Mouse (Mus musculus) neural tube, embryonic 14.5 days (tissue): ENCODE results near the gene Wee2. TPM values are rescaled to one million over a fixed set of nuclear protein-coding genes. Genes with fewer than 3 reads are reported as not detected.

Experiments
- ATAC-seq: fragments of 200-750 bp; cut with Nextera tagmentation; 2 replicates; pipeline ENCODE4 v1.8.0; 2017; ENCODE audit warnings: low read depth, mild to moderate bottlenecking, moderate TSS enrichment, moderate library complexity
- H3K27ac ChIP-seq: fragments of 300-500 bp; sonication (generic); 2 replicates; pipeline ENCODE4 v1.5.1; 2014; ENCODE audit warnings: low read depth, mild to moderate bottlenecking, control low read depth, low read length, moderate library complexity, mixed read lengths
- H3K27me3 ChIP-seq: fragments of 300-500 bp; sonication (generic); 2 replicates; pipeline ENCODE4 v1.6.1; 2014; ENCODE audit warnings: low read length; ENCODE audit not compliant: control insufficient read depth, insufficient read depth
- H3K36me3 ChIP-seq: fragments of 300-500 bp; sonication (generic); 2 replicates; pipeline ENCODE4 v1.6.1; 2014; ENCODE audit warnings: low read length, mixed read lengths; ENCODE audit not compliant: control insufficient read depth, insufficient read depth
- H3K4me1 ChIP-seq: fragments of 300-500 bp; sonication (generic); 2 replicates; pipeline ENCODE4 v1.6.1; 2014; ENCODE audit warnings: low read length; ENCODE audit not compliant: control insufficient read depth, insufficient read depth
- H3K4me2 ChIP-seq: fragments of 300-500 bp; sonication (generic); 2 replicates; pipeline ENCODE4 v1.6.1; 2014; ENCODE audit warnings: mild to moderate bottlenecking, low read depth, low read length, control low read depth
- H3K4me3 ChIP-seq: fragments of 300-500 bp; sonication (generic); 2 replicates; pipeline ENCODE4 v1.5.1; 2014; ENCODE audit warnings: low read depth, low read length, control low read depth, mixed read lengths
- H3K9ac ChIP-seq: fragments of 300-500 bp; sonication (generic); replicated peaks from 2 replicates; pipeline ENCODE4 v1.6.1; 2014; ENCODE audit warnings: low read depth, mild to moderate bottlenecking, control low read depth, low read length, mixed read lengths
- H3K9me3 ChIP-seq: fragments of 300-500 bp; sonication (generic); 2 replicates; pipeline ENCODE4 v1.6.1; 2016; ENCODE audit warnings: low read length; ENCODE audit not compliant: control insufficient read depth
- WGBS: fragments of 180-500 bp; shearing (Covaris S2); extraction: QIAGEN DNeasy Blood & Tissue Kit; methylation state at CpG from one replicate; pipeline ENCODE4 v1.1.7; 2014; 5-methylcytosine and 5-hydroxymethylcytosine counted together
- polyA plus RNA-seq: library from polyadenylated mRNA; unstranded; fragments of >200 nt; fragmentation: Nextera tagmentation; extraction: Ambion mirVana; gene quantifications from 2 replicates; pipeline ENCODE4 v1.2.1, GENCODE M21; 2014

Gene Wee2
- polyA plus RNA-seq, 1 experiment from 2014 or later, result 0.25 TPM

GRCm38 (mm10) chr6:40441755-40442154 is 2.9 kb downstream of the Wee2 start:
- no peak overlapping the region for H3K4me3 ChIP-seq
- H3K4me2 ChIP-seq, result no peak overlapping the region
- no peak overlapping the region for H3K9ac ChIP-seq
- H3K27ac ChIP-seq, result no peak overlapping the region
- no peaks in the 10 kb centered on the region for H3K4me1 ChIP-seq
- no peaks in the 10 kb centered on the region for H3K9me3 ChIP-seq
- no peaks in the 10 kb centered on the region for H3K36me3 ChIP-seq
- WGBS, result 40% methylated on average over 3 of the region's 3 CpGs
- ATAC-seq, result no peak
- no peaks in the 10 kb centered on the region for H3K27me3 ChIP-seq

DNA sequence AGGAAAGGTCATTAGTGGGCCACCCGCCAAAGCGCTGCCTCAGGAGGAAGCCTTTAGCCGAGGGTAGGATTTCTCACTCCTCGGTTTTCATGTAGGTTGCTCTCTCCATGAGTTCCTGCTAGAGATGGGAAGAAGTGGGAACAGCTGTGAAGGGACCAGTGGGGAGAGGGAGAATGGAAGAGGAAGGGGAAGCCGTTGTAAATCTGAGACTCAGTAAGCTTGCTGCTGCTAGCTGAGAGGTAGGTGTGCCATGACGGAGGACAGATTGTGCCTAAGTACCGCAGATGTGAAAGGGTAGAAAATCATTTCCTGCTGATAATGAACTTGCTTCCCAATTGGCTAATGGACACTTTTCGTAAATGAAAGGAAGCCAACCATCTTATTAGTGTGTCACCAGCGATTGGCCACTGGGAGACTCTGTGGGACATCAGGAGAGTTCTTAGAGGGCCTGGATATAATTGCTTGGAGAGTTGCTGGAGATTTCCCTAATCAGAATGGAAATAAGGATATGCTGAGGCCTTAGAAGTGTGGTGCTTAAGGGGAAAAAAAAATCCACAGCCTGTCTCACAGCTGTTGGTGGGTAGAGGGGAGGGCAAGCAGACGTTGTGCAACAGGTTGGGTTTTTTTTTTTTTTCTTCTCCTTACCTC is 4.5 kb downstream of the Wee2 start:
- peak; percentile 49; the same call in 1 of the 2 replicates for ATAC-seq
- H3K27me3 ChIP-seq, result no peaks in the 10 kb centered on the region
- H3K4me1 ChIP-seq, result no peaks in the 10 kb centered on the region
- H3K36me3 ChIP-seq, result no peaks in the 10 kb centered on the region
- no peaks in the 10 kb centered on the region for H3K9me3 ChIP-seq
- H3K9ac ChIP-seq, result no peak overlapping the region
- 32% methylated on average over 10 of the region's 10 CpGs for WGBS
- no peak overlapping the region for H3K4me3 ChIP-seq
- H3K4me2 ChIP-seq, result no peak overlapping the region
- no peak overlapping the region for H3K27ac ChIP-seq

- ATAC-seq, result no peak
- no peaks in the 10 kb centered on the region for H3K4me1 ChIP-seq
- H3K9me3 ChIP-seq, result no peaks in the 10 kb centered on the region
- H3K9ac ChIP-seq, result no peak overlapping the region
- H3K27me3 ChIP-seq, result no peaks in the 10 kb centered on the region
- no peak overlapping the region for H3K27ac ChIP-seq
- H3K4me2 ChIP-seq, result no peak overlapping the region
- no peaks in the 10 kb centered on the region for H3K36me3 ChIP-seq
- H3K4me3 ChIP-seq, result no peak overlapping the region
Measured at GRCm38 (mm10) chr6:40448626-40449025, 9.7 kb downstream of the Wee2 start.

DNA sequence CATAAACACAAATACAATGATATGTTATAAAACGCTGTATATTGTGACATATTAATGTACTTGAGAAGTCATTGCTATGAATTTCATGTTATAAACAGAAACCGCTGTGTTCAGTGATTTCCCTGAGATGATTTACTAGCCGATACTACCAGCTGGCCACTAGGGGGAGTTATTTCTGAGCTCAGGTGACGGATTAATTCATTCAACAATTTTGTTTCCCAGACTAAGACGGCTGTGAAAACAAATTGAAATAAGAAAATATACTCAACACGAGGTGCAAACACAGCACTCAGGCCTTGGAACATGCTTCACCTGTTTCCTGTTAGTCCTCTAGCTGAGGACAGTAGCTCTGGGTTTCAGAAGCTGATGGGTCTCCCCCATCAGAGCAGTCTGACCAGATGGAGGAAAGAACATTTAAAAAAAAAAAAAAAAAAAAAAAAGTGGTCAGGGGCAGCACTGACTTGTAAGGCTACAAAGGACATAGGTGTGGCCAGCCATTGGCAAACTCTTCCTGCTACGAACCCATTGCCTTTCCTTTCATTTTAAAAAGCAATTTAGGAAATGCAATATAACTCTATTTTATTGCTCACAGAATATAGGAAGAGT is 15.7 kb downstream of the Wee2 start:
- Histone ChIP-seq H3K4me2 (no peak overlapping the region), H3K36me3 (no peaks in the 10 kb centered on the region), H3K27me3 (no peaks in the 10 kb centered on the region), H3K4me3 (no peak overlapping the region), H3K4me1 (no peaks in the 10 kb centered on the region), H3K27ac (no peak overlapping the region), H3K9ac (no peak overlapping the region), H3K9me3 (no peaks in the 10 kb centered on the region)
- no peak for ATAC-seq
- 27% methylated on average over 7 of the region's 7 CpGs for WGBS

DNA sequence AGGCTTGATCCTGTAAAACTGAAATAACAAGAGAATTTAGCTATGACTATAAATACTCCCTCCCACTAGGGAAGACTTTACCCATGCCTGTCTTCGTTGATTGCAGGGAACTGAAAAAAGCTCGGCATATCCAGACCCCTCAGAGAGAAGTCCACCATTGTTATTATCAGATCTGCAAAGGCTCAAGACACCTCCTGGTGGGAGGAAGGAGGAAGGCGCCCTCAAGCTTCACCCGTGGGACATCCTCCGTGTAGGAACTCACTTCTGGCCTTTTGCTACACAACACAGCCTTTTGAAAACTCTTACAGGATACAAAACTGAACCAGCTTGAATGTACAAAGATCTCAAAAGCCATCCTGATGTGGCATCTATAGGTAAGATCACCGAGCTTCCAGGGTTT is 26.8 kb downstream of the Wee2 start:
- H3K36me3 ChIP-seq, result no peaks in the 10 kb centered on the region
- WGBS, result 59% methylated on average over 6 of the region's 6 CpGs

DNA sequence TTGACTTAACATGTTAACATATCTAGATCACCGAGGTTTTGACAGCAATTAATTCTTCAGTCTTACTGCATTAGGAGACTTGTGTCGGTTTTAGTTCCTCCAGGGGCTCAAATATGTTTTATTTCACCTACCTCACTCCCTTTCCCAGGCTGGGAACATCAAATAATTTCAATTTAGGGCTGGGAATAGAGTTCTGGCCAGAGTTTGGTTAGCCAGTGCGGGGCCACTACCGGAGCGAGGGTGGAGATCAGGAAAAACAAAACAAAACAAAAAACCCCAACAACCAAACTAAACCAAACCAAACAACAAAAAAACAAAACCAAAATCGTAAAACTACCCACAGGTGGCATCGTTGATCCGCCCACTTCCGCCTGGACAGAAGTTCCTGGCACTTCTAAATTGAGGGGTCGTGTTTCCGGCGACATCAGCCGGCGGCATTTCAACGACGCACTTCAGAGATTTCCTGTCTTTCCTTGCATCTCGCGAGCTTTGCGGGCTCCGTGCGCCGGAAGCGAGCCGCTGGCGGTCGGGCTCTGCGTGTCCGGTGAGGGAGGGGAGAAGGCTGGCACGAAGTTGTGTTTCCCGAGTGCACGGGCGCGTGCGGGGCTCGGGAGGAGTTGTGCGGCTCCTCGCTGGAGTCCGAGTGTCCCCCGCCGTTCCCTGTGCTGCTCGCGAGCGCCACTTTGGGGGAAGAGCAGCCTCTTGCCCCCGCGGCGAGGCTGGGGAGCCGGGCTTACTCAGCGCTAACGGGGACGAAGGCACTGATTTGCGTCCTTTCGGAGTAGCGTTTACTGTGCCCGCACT is 32.2 kb downstream of the Wee2 start, which contains the start of gene Ssbp1:
Ssbp1 (plus strand) TSS at position 437 of the 804 bp plus-strand sequence.
- H3K9me3 ChIP-seq, result no peaks in the 10 kb centered on the region
- peak; percentile 97 for ATAC-seq
- H3K4me1 ChIP-seq, result peaks cover 8% of the 10 kb centered on the region; the same call in 1 of the 2 replicates
- peak within 1 kb of the TSS; percentile 88 for H3K27ac ChIP-seq
- peak within 1 kb of the TSS; percentile 78 for H3K4me3 ChIP-seq
- peak within 1 kb of the TSS; percentile 80 for H3K9ac ChIP-seq
- peaks cover 12% of the 10 kb centered on the region; the same call in 1 of the 2 replicates for H3K36me3 ChIP-seq
- no peaks in the 10 kb centered on the region for H3K27me3 ChIP-seq
- 1% methylated on average over 54 of the region's 54 CpGs for WGBS
- H3K4me2 ChIP-seq, result peak within 1 kb of the TSS; percentile 79

More for the DNA sequence above, 26.8 kb downstream of the Wee2 start:
- Histone ChIP-seq H3K4me2 (no peak overlapping the region), H3K27me3 (no peaks in the 10 kb centered on the region), H3K4me3 (no peak overlapping the region), H3K9ac (no peak overlapping the region), H3K4me1 (no peaks in the 10 kb centered on the region), H3K9me3 (no peaks in the 10 kb centered on the region), H3K27ac (no peak overlapping the region)
- ATAC-seq, result no peak

DNA sequence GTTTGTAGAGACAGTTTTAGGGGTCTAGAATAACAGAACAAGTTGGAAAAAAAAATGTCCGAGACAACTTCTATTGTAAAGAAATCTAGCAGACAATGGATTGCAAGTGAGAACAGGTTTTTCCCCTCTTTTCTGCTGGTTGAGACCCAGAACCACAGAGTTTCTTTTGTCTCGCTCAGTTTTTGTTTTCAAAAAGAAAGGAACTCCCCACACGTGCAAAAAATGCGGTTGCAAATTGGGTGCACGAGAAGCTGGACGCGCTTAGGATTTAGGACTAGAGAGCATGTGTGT is 32.8 kb downstream of the Wee2 start:
- Histone ChIP-seq H3K4me2 (peak overlapping the region; percentile 79), H3K36me3 (peaks cover 17% of the 10 kb centered on the region; the same call in 1 of the 2 replicates), H3K9ac (peak overlapping the region; percentile 80), H3K9me3 (no peaks in the 10 kb centered on the region), H3K4me1 (peaks cover 8% of the 10 kb centered on the region; the same call in 1 of the 2 replicates), H3K4me3 (peak overlapping the region; percentile 78), H3K27me3 (no peaks in the 10 kb centered on the region), H3K27ac (peak overlapping the region; percentile 88)
- no peak for ATAC-seq
- WGBS, result under 1% methylated on average over 7 of the region's 7 CpGs

DNA sequence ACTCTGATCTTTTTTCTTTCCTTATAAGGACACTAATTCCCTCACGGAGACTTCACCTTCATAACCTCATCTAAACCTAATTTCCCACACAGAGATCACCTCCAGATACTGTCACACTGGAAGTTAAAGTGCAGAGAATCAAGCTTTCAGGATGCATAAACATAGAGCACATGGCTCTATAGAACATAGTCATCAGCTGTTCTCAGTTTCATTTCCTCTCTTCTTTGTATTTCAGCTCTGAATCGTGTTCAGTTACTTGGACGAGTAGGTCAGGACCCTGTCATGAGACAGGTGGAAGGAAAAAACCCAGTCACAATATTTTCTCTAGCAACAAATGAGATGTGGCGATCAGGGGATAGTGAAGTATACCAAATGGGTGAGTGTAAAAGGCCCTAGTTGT is 37.2 kb downstream of the Wee2 start:
- H3K27ac ChIP-seq, result no peak overlapping the region
- H3K9me3 ChIP-seq, result no peaks in the 10 kb centered on the region
- WGBS, result 94% methylated on average over 4 of the region's 4 CpGs
- peaks cover 8% of the 10 kb centered on the region; the same call in 1 of the 2 replicates for H3K4me1 ChIP-seq
- peaks cover 32% of the 10 kb centered on the region for H3K36me3 ChIP-seq
- H3K4me2 ChIP-seq, result no peak overlapping the region
- no peak for ATAC-seq
- H3K4me3 ChIP-seq, result no peak overlapping the region
- H3K27me3 ChIP-seq, result no peaks in the 10 kb centered on the region
- no peak overlapping the region for H3K9ac ChIP-seq

- Histone ChIP-seq H3K27ac (no peak overlapping the region), H3K9ac (no peak overlapping the region), H3K9me3 (no peaks in the 10 kb centered on the region), H3K4me2 (no peak overlapping the region), H3K27me3 (no peaks in the 10 kb centered on the region), H3K4me3 (no peak overlapping the region), H3K4me1 (no peaks in the 10 kb centered on the region), H3K36me3 (peaks cover 49% of the 10 kb centered on the region)
- 89% methylated on average over 1 of the region's 1 CpGs for WGBS
- ATAC-seq, result no peak
Measured at GRCm38 (mm10) chr6:40479705-40480104, 40.8 kb downstream of the Wee2 start.
